Mouse (Mus musculus): Measurements from ENCODE around the gene Pik3r1. TPM values are rescaled to one million over a fixed set of nuclear protein-coding genes. Genes with fewer than 3 reads are reported as not detected.

Gene Pik3r1
- polyA plus RNA-seq, 1 experiment from 2014 or later, result 48.8 TPM

GRCm38 (mm10) chr13:101763676-101764075 lies 4.3 kb downstream of the Pik3r1 start:
- H3K4me3 ChIP-seq, result no peak overlapping the region
- H3K27ac ChIP-seq, result no peak overlapping the region
- peaks cover 71% of the 10 kb centered on the region for H3K4me1 ChIP-seq
- H3K36me3 ChIP-seq (replicated peaks), result no peaks in the 10 kb centered on the region
- no peaks in the 10 kb centered on the region for H3K9me3 ChIP-seq
- WGBS, result 66% methylated on average over 9 of the region's 9 CpGs
- no peaks in the 10 kb centered on the region for H3K27me3 ChIP-seq (replicated peaks)
- no peak overlapping the region for H3K9ac ChIP-seq
- H3K4me2 ChIP-seq, result peak overlapping the region; percentile 11
- no peak for ATAC-seq (replicated peaks)

GRCm38 (mm10) chr13:101763149-101763548 lies 4.9 kb downstream of the Pik3r1 start:
- 91% methylated on average over 5 of the region's 5 CpGs for WGBS
- H3K4me3 ChIP-seq, result no peak overlapping the region
- ATAC-seq (replicated peaks), result no peak
- H3K27me3 ChIP-seq (replicated peaks), result no peaks in the 10 kb centered on the region
- H3K9ac ChIP-seq, result no peak overlapping the region
- peaks cover 72% of the 10 kb centered on the region for H3K4me1 ChIP-seq
- no peak overlapping the region for H3K4me2 ChIP-seq
- no peak overlapping the region for H3K27ac ChIP-seq
- no peaks in the 10 kb centered on the region for H3K9me3 ChIP-seq
- H3K36me3 ChIP-seq (replicated peaks), result no peaks in the 10 kb centered on the region

GRCm38 (mm10) chr13:101761617-101762016 lies 6.4 kb downstream of the Pik3r1 start:
- Histone ChIP-seq H3K9me3 (no peaks in the 10 kb centered on the region), H3K4me1 (peaks cover 76% of the 10 kb centered on the region), H3K9ac (no peak overlapping the region), H3K27me3 (replicated peaks) (no peaks in the 10 kb centered on the region), H3K36me3 (replicated peaks) (peaks cover 10% of the 10 kb centered on the region; the same call in 1 of the 2 replicates), H3K4me2 (no peak overlapping the region), H3K4me3 (no peak overlapping the region), H3K27ac (no peak overlapping the region)
- no peak for ATAC-seq (replicated peaks)
- WGBS, result 60% methylated on average over 5 of the region's 5 CpGs

- H3K36me3 ChIP-seq (replicated peaks), result peaks cover 10% of the 10 kb centered on the region; the same call in 1 of the 2 replicates
- no peak overlapping the region for H3K9ac ChIP-seq
- no peaks in the 10 kb centered on the region for H3K27me3 ChIP-seq (replicated peaks)
- 85% methylated on average over 3 of the region's 3 CpGs for WGBS
- H3K9me3 ChIP-seq, result no peaks in the 10 kb centered on the region
- H3K4me1 ChIP-seq, result peaks cover 70% of the 10 kb centered on the region
- no peak overlapping the region for H3K27ac ChIP-seq
- no peak; the same call in 1 of the 2 replicates for ATAC-seq (replicated peaks)
- H3K4me2 ChIP-seq, result no peak overlapping the region
- H3K4me3 ChIP-seq, result no peak overlapping the region
These were observed 7.1 kb downstream of the Pik3r1 start for GRCm38 (mm10) chr13:101760953-101761352.

- ATAC-seq (replicated peaks), result no peak
- Histone ChIP-seq H3K9me3 (no peaks in the 10 kb centered on the region), H3K4me1 (peaks cover 61% of the 10 kb centered on the region), H3K27ac (no peak overlapping the region), H3K4me2 (peak overlapping the region; percentile 0; the same call in 1 of the 2 replicates), H3K36me3 (replicated peaks) (peaks cover 10% of the 10 kb centered on the region; the same call in 1 of the 2 replicates), H3K9ac (no peak overlapping the region), H3K4me3 (no peak overlapping the region), H3K27me3 (replicated peaks) (no peaks in the 10 kb centered on the region)
- WGBS, result 30% methylated on average over 8 of the region's 8 CpGs
These were observed 7.9 kb downstream of the Pik3r1 start for GRCm38 (mm10) chr13:101760001-101760687.

GRCm38 (mm10) chr13:101759281-101759871 lies 8.6 kb downstream of the Pik3r1 start:
- Histone ChIP-seq H3K4me2 (peak overlapping the region; percentile 0; the same call in 1 of the 2 replicates), H3K27me3 (replicated peaks) (no peaks in the 10 kb centered on the region), H3K36me3 (replicated peaks) (peaks cover 10% of the 10 kb centered on the region; the same call in 1 of the 2 replicates), H3K4me1 (peaks cover 56% of the 10 kb centered on the region), H3K9ac (no peak overlapping the region), H3K9me3 (no peaks in the 10 kb centered on the region), H3K4me3 (no peak overlapping the region), H3K27ac (peak overlapping the region; percentile 12; the same call in 1 of the 2 replicates)
- 17% methylated on average over 3 of the region's 3 CpGs for WGBS
- ATAC-seq (replicated peaks), result no peak

GRCm38 (mm10) chr13:101757801-101758422 lies 10.1 kb downstream of the Pik3r1 start:
- no peaks in the 10 kb centered on the region for H3K9me3 ChIP-seq
- 75% methylated on average over 22 of the region's 22 CpGs for WGBS
- no peak overlapping the region for H3K27ac ChIP-seq
- no peak overlapping the region for H3K9ac ChIP-seq
- peaks cover 46% of the 10 kb centered on the region for H3K4me1 ChIP-seq
- no peak overlapping the region for H3K4me2 ChIP-seq
- H3K36me3 ChIP-seq (replicated peaks), result peaks cover 10% of the 10 kb centered on the region; the same call in 1 of the 2 replicates
- H3K27me3 ChIP-seq (replicated peaks), result no peaks in the 10 kb centered on the region
- H3K4me3 ChIP-seq, result no peak overlapping the region
- ATAC-seq (replicated peaks), result no peak

GRCm38 (mm10) chr13:101755228-101755627 lies 12.8 kb downstream of the Pik3r1 start:
- WGBS, result 83% methylated on average over 2 of the region's 2 CpGs
- ATAC-seq (replicated peaks), result no peak
- no peaks in the 10 kb centered on the region for H3K27me3 ChIP-seq (replicated peaks)
- H3K36me3 ChIP-seq (replicated peaks), result peaks cover 10% of the 10 kb centered on the region; the same call in 1 of the 2 replicates
- H3K4me2 ChIP-seq, result no peak overlapping the region
- H3K9me3 ChIP-seq, result no peaks in the 10 kb centered on the region
- no peak overlapping the region for H3K4me3 ChIP-seq
- H3K9ac ChIP-seq, result no peak overlapping the region
- H3K27ac ChIP-seq, result no peak overlapping the region
- H3K4me1 ChIP-seq, result peaks cover 26% of the 10 kb centered on the region

GRCm38 (mm10) chr13:101753639-101754038 lies 14.4 kb downstream of the Pik3r1 start:
- H3K27me3 ChIP-seq (replicated peaks), result no peaks in the 10 kb centered on the region
- 76% methylated on average over 6 of the region's 6 CpGs for WGBS
- H3K4me3 ChIP-seq, result no peak overlapping the region
- H3K36me3 ChIP-seq (replicated peaks), result peaks cover 10% of the 10 kb centered on the region; the same call in 1 of the 2 replicates
- H3K27ac ChIP-seq, result no peak overlapping the region
- no peak overlapping the region for H3K4me2 ChIP-seq
- H3K4me1 ChIP-seq, result peaks cover 11% of the 10 kb centered on the region; the same call in 1 of the 2 replicates
- no peaks in the 10 kb centered on the region for H3K9me3 ChIP-seq
- H3K9ac ChIP-seq, result no peak overlapping the region
- no peak; the same call in 1 of the 2 replicates for ATAC-seq (replicated peaks)

GRCm38 (mm10) chr13:101751816-101752215 lies 16.2 kb downstream of the Pik3r1 start:
- no peak overlapping the region for H3K4me2 ChIP-seq
- no peak overlapping the region for H3K4me3 ChIP-seq
- H3K36me3 ChIP-seq (replicated peaks), result 0 out of 2 replicates have a peak, but pooled peaks cover 2% of the 10 kb centered on the region
- H3K4me1 ChIP-seq, result peaks cover 4% of the 10 kb centered on the region; the same call in 1 of the 2 replicates
- WGBS, result 52% methylated on average over 4 of the region's 4 CpGs
- no peak overlapping the region for H3K9ac ChIP-seq
- no peak for ATAC-seq (replicated peaks)
- no peaks in the 10 kb centered on the region for H3K27me3 ChIP-seq (replicated peaks)
- H3K27ac ChIP-seq, result no peak overlapping the region
- no peaks in the 10 kb centered on the region for H3K9me3 ChIP-seq

- no peak overlapping the region for H3K27ac ChIP-seq
- H3K27me3 ChIP-seq (replicated peaks), result no peaks in the 10 kb centered on the region
- no peaks in the 10 kb centered on the region for H3K4me1 ChIP-seq
- 87% methylated on average over 8 of the region's 8 CpGs for WGBS
- ATAC-seq (replicated peaks), result no peak
- H3K4me2 ChIP-seq, result no peak overlapping the region
- no peaks in the 10 kb centered on the region for H3K9me3 ChIP-seq
- no peak overlapping the region for H3K4me3 ChIP-seq
- H3K9ac ChIP-seq, result no peak overlapping the region
- H3K36me3 ChIP-seq (replicated peaks), result no peaks in the 10 kb centered on the region
These were observed 21.9 kb downstream of the Pik3r1 start for GRCm38 (mm10) chr13:101746012-101746595.

GRCm38 (mm10) chr13:101744943-101745342 lies 23.1 kb downstream of the Pik3r1 start:
- Histone ChIP-seq H3K4me1 (no peaks in the 10 kb centered on the region), H3K9me3 (no peaks in the 10 kb centered on the region), H3K4me3 (no peak overlapping the region), H3K36me3 (replicated peaks) (no peaks in the 10 kb centered on the region), H3K27ac (no peak overlapping the region), H3K4me2 (no peak overlapping the region), H3K27me3 (replicated peaks) (no peaks in the 10 kb centered on the region), H3K9ac (no peak overlapping the region)
- ATAC-seq (replicated peaks), result no peak
- 81% methylated on average over 5 of the region's 5 CpGs for WGBS
